Mouse (Mus musculus): ENCODE measurements around the gene Samm50.

DNA sequence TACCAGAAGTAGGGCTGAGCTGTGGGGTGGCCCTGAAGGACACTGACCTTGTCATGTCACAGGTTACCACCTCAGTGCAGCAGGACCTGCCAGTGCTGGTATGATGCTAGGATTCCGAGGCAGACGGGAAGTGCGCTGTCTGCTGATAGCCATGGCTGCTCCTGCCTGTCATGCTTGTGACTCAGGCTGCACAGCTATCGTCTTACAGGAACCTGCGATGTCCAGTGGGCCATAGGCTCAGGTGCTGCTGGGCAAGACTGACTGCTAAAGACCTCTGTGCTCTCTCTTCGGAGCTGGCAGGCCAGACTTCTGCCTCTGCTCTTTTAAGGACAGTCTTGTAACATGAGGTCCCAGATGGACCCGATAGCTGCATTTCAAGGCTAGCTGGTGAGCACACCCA is 22.4 kb downstream of the Samm50 start:
- TF ChIP-seq CTCF (IDR thresholded peaks at IDR 0.05; ENCODE audit: insufficient read depth, low read length) (no peak), POLR2A (IDR thresholded peaks at IDR 0.05; ENCODE audit: borderline replicate concordance, extremely low read depth, low read depth, low read length) (no peak)

Data from lung, adult 2 months (tissue).